Mouse (Mus musculus) myocyte (in vitro differentiated cells): Measurements from ENCODE around the gene Podn. TPM values are rescaled to one million over a fixed set of nuclear protein-coding genes. Genes with fewer than 3 reads are reported as not detected.
"Not testable (repeated sequence)": the region's sequence is repeated elsewhere in the genome, so short reads cannot be mapped to it uniquely, and the experiment has no call there.

Source experiments
- H3K27me3 ChIP-seq: one replicate; pipeline ENCODE4 v1.6.1; 2011; ENCODE audit not compliant: control insufficient read depth, insufficient read depth, insufficient read length
- H3K36me3 ChIP-seq: one replicate; pipeline ENCODE4 v1.6.1; 2011; ENCODE audit not compliant: control insufficient read depth, insufficient read depth
- H3K4me2 ChIP-seq: one replicate; pipeline ENCODE4 v1.6.1; 2011; ENCODE audit warnings: low read depth, control low read depth
- H3K4me3 ChIP-seq: one replicate; pipeline ENCODE4 v1.5.1; 2011; ENCODE audit warnings: mild to moderate bottlenecking, control low read depth, moderate library complexity
- H3K79me2 ChIP-seq: one replicate; pipeline ENCODE4 v1.6.1; 2011; ENCODE audit not compliant: control insufficient read depth, insufficient read depth
- H3ac ChIP-seq: one replicate; pipeline ENCODE4 v1.6.1; 2011; ENCODE audit not compliant: control insufficient read depth, insufficient read length
- CEBPB ChIP-seq: IDR thresholded peaks from 2 replicates; pipeline ENCODE4 v1.6.1; 2011; ENCODE audit warnings: mild to moderate bottlenecking, moderate library complexity; ENCODE audit not compliant: poor library complexity, insufficient read depth, severe bottlenecking
- E2F4 ChIP-seq: IDR thresholded peaks from one replicate; pipeline ENCODE4 v1.6.1; 2011; ENCODE audit warnings: mild to moderate bottlenecking, control low read depth, moderate library complexity; ENCODE audit not compliant: insufficient read depth
- MAX ChIP-seq: IDR thresholded peaks from one replicate; pipeline ENCODE4 v1.6.1; 2011; ENCODE audit warnings: low read depth, mild to moderate bottlenecking, control low read depth
- MYOD1 ChIP-seq, 3 experiments: IDR thresholded peaks; one replicate each; pipeline ENCODE4 v1.6.1; 2011; ENCODE audit warnings: control low read depth in 2 of 3, low read depth in 2 of 3, mild to moderate bottlenecking in 2 of 3, moderate library complexity in 1 of 3; ENCODE audit not compliant: insufficient read length in 2 of 3, control insufficient read depth in 1 of 3
- MYOG ChIP-seq, 3 experiments: IDR thresholded peaks; one replicate each; pipeline ENCODE4 v1.6.1; 2011; ENCODE audit warnings: control low read depth in 2 of 3, low read depth in 2 of 3, mild to moderate bottlenecking in 2 of 3; ENCODE audit not compliant: insufficient read length in 2 of 3, control insufficient read depth in 1 of 3, insufficient read depth in 1 of 3
- POLR2A ChIP-seq: IDR thresholded peaks from one replicate; pipeline ENCODE4 v1.6.1; 2011; ENCODE audit warnings: low read depth, mild to moderate bottlenecking, control low read depth, moderate library complexity; ENCODE audit not compliant: insufficient read length
- POLR2AphosphoS2 ChIP-seq: IDR thresholded peaks from one replicate; pipeline ENCODE4 v1.6.1; 2011; ENCODE audit warnings: low read depth, control low read depth; ENCODE audit not compliant: insufficient read length
- REST ChIP-seq: IDR thresholded peaks from one replicate; pipeline ENCODE4 v1.6.1; 2011; ENCODE audit warnings: mild to moderate bottlenecking, control low read depth, moderate library complexity; ENCODE audit not compliant: insufficient read depth, insufficient read length
- SRF ChIP-seq: IDR thresholded peaks from one replicate; pipeline ENCODE4 v1.6.1; 2011; ENCODE audit warnings: low read depth; ENCODE audit not compliant: control insufficient read depth, insufficient read length
- TCF12 ChIP-seq: IDR thresholded peaks from one replicate; pipeline ENCODE4 v1.6.1; 2011; ENCODE audit warnings: mild to moderate bottlenecking, control low read depth; ENCODE audit not compliant: poor library complexity, insufficient read depth, severe bottlenecking
- TCF3 ChIP-seq: IDR thresholded peaks from one replicate; pipeline ENCODE4 v1.6.1; 2011; ENCODE audit warnings: low read depth, control low read depth; ENCODE audit not compliant: insufficient read length
- USF1 ChIP-seq: IDR thresholded peaks from one replicate; pipeline ENCODE4 v1.6.1; 2011; ENCODE audit warnings: low read depth, mild to moderate bottlenecking, control low read depth, moderate library complexity
- polyA plus RNA-seq: library from polyadenylated mRNA; unstranded; fragments of >200 nt; fragmentation: generic; extraction: Trizol; gene quantifications from one replicate; pipeline ENCODE4 v1.2.1, GENCODE M21; 2012; ENCODE audit warnings: missing spikeins

Podn gene
- polyA plus RNA-seq, result 0.10 TPM

GRCm38 (mm10) chr4:108096345-108096744 is at the start of gene Podn:
TSS of gene Podn (minus strand) at chr4:108096445.
- H3K27me3 ChIP-seq, result no peaks in the 10 kb centered on the region
- no peaks in the 10 kb centered on the region for H3K79me2 ChIP-seq
- H3ac ChIP-seq, result no peak within 1 kb of the TSS
- peaks cover 5% of the 10 kb centered on the region for H3K36me3 ChIP-seq
- no peak for TF ChIP-seq E2F4
- TF ChIP-seq POLR2AphosphoS2, result no peak
- no peak for TF ChIP-seq POLR2A
- TF ChIP-seq MAX, result no peak
- no peak for TF ChIP-seq USF1
- TF ChIP-seq CEBPB, result no peak
- H3K4me3 ChIP-seq, result no peak within 1 kb of the TSS
- no peak within 1 kb of the TSS for H3K4me2 ChIP-seq

- H3K4me3 ChIP-seq, H3K27me3 ChIP-seq, H3ac ChIP-seq, H3K79me2 ChIP-seq, H3K4me2 ChIP-seq, H3K36me3 ChIP-seq: not testable (repeated sequence)
Measured at GRCm38 (mm10) chr4:108145554-108145953, 49.3 kb upstream of the Podn start.

- no peak for TF ChIP-seq POLR2AphosphoS2
- TF ChIP-seq TCF12, result no peak
- TF ChIP-seq TCF3, result no peak
- Histone ChIP-seq H3K4me3 (no peak within 1 kb of the TSS), H3ac (no peak within 1 kb of the TSS), H3K79me2 (no peaks in the 10 kb centered on the region), H3K27me3 (no peaks in the 10 kb centered on the region), H3K36me3 (no peaks in the 10 kb centered on the region), H3K4me2 (no peak within 1 kb of the TSS)
Measured at GRCm38 (mm10) chr4:108144880-108145279, 48.6 kb upstream of the Podn start, which contains the start of gene Scp2. TSS of gene Scp2 (minus strand) at chr4:108144998.

GRCm38 (mm10) chr4:108143778-108144177 is 47.5 kb upstream of the Podn start:
- no peak overlapping the region for H3K4me2 ChIP-seq
- H3K27me3 ChIP-seq, result no peaks in the 10 kb centered on the region
- TF ChIP-seq USF1, result no peak
- TF ChIP-seq TCF3, result no peak
- no peak for TF ChIP-seq TCF12
- TF ChIP-seq E2F4, result no peak
- no peak for TF ChIP-seq CEBPB
- TF ChIP-seq POLR2A, result no peak
- TF ChIP-seq MYOD1 (IDR thresholded peaks at IDR 0.05; ENCODE audit: control insufficient read depth in 1 of 3, insufficient read length in 2 of 3, low read depth in 2 of 3), result no peak
- no peak for TF ChIP-seq POLR2AphosphoS2
- no peak for TF ChIP-seq REST
- no peak for TF ChIP-seq SRF
- no peak for TF ChIP-seq MYOG (IDR thresholded peaks at IDR 0.05; ENCODE audit: control insufficient read depth in 1 of 3, insufficient read depth in 1 of 3, insufficient read length in 2 of 3, low read depth in 2 of 3)
- TF ChIP-seq MAX, result no peak
- no peak overlapping the region for H3K4me3 ChIP-seq
- no peaks in the 10 kb centered on the region for H3K36me3 ChIP-seq
- H3K79me2 ChIP-seq, result no peaks in the 10 kb centered on the region
- no peak overlapping the region for H3ac ChIP-seq

- H3K4me3 ChIP-seq, H3K79me2 ChIP-seq: not testable (repeated sequence)
Measured at GRCm38 (mm10) chr4:108143178-108143577, 46.9 kb upstream of the Podn start.

GRCm38 (mm10) chr4:108136938-108137337 is 40.7 kb upstream of the Podn start:
- H3K79me2 ChIP-seq, result no peaks in the 10 kb centered on the region
- H3K36me3 ChIP-seq, result no peaks in the 10 kb centered on the region
- TF ChIP-seq MYOD1 (IDR thresholded peaks at IDR 0.05; ENCODE audit: control insufficient read depth in 1 of 3, insufficient read length in 2 of 3, low read depth in 2 of 3), result no peak
- TF ChIP-seq CEBPB, result no peak
- no peak for TF ChIP-seq POLR2AphosphoS2
- TF ChIP-seq REST, result no peak
- no peak for TF ChIP-seq POLR2A
- TF ChIP-seq USF1, result no peak
- no peak for TF ChIP-seq SRF
- no peak for TF ChIP-seq TCF3
- no peak for TF ChIP-seq MYOG (IDR thresholded peaks at IDR 0.05; ENCODE audit: control insufficient read depth in 1 of 3, insufficient read depth in 1 of 3, insufficient read length in 2 of 3, low read depth in 2 of 3)
- TF ChIP-seq E2F4, result no peak
- no peak for TF ChIP-seq MAX
- no peaks in the 10 kb centered on the region for H3K27me3 ChIP-seq
- H3K4me3 ChIP-seq, result no peak overlapping the region
- no peak overlapping the region for H3ac ChIP-seq
- H3K4me2 ChIP-seq, result no peak overlapping the region

More at GRCm38 (mm10) chr4:108143178-108143577, 46.9 kb upstream of the Podn start:
- H3ac ChIP-seq, H3K27me3 ChIP-seq, H3K4me2 ChIP-seq, H3K36me3 ChIP-seq: not testable (repeated sequence)
